Mouse (Mus musculus) limb, embryonic 11.5 days (tissue): ENCODE measurements around the gene Disp1. TPM values are rescaled to one million over a fixed set of nuclear protein-coding genes. Genes with fewer than 3 reads are reported as not detected.

ENCODE experiments used
- ATAC-seq: fragments of 200-750 bp; cut with Nextera tagmentation; 2 replicates; pipeline ENCODE4 v1.8.0; 2017; ENCODE audit warnings: low read depth; ENCODE audit not compliant: insufficient number of reproducible peaks, low FRiP score, low TSS enrichment
- DNase-seq: peaks from one replicate; pipeline ENCODE4 v3.0.0-alpha.2; 2015; ENCODE audit warnings: low spot score
- H3K27ac ChIP-seq: fragments of 300-500 bp; sonication (generic); replicated peaks from 2 replicates; pipeline ENCODE4 v1.5.1; 2014; ENCODE audit warnings: low read depth, mild to moderate bottlenecking, low read length
- H3K27me3 ChIP-seq: fragments of 300-500 bp; sonication (generic); 2 replicates; pipeline ENCODE4 v1.6.1; 2014; ENCODE audit warnings: mild to moderate bottlenecking, low read length, mixed read lengths; ENCODE audit not compliant: control insufficient read depth, insufficient read depth
- H3K36me3 ChIP-seq: fragments of 300-500 bp; sonication (generic); 2 replicates; pipeline ENCODE4 v1.6.1; 2014; ENCODE audit warnings: mild to moderate bottlenecking, low read length, moderate library complexity, mixed read lengths; ENCODE audit not compliant: control insufficient read depth, insufficient read depth
- H3K4me1 ChIP-seq: fragments of 300-500 bp; sonication (generic); 2 replicates; pipeline ENCODE4 v1.6.1; 2014; ENCODE audit warnings: low read length, mixed read lengths; ENCODE audit not compliant: control insufficient read depth, insufficient read depth
- H3K4me2 ChIP-seq: fragments of 300-500 bp; sonication (generic); 2 replicates; pipeline ENCODE4 v1.6.1; 2014; ENCODE audit warnings: low read depth, mild to moderate bottlenecking, moderate library complexity; ENCODE audit not compliant: severe bottlenecking
- H3K4me3 ChIP-seq: fragments of 300-500 bp; sonication (generic); 2 replicates; pipeline ENCODE4 v1.5.1; 2014; ENCODE audit warnings: low read depth, low read length
- H3K9ac ChIP-seq: fragments of 300-500 bp; sonication (generic); 2 replicates; pipeline ENCODE4 v1.6.1; 2014; ENCODE audit warnings: mild to moderate bottlenecking, low read length
- H3K9me3 ChIP-seq: fragments of 300-500 bp; sonication (generic); 2 replicates; pipeline ENCODE4 v1.6.1; 2016; ENCODE audit warnings: low read length; ENCODE audit not compliant: control insufficient read depth
- WGBS: fragments of 180-500 bp; shearing (Covaris S2); extraction: QIAGEN DNeasy Blood & Tissue Kit; methylation state at CpG from one replicate; pipeline ENCODE4 v1.1.7; 2014; 5-methylcytosine and 5-hydroxymethylcytosine counted together
- polyA plus RNA-seq: library from polyadenylated mRNA; unstranded; fragments of >200 nt; fragmentation: Nextera tagmentation; extraction: Ambion mirVana; gene quantifications from 2 replicates; pipeline ENCODE4 v1.2.1, GENCODE M21; 2014

Gene Disp1
- polyA plus RNA-seq, 1 experiment from 2014 or later: 19.3 TPM

- Histone ChIP-seq H3K9me3 (no peaks in the 10 kb centered on the region), H3K36me3 (peaks cover 22% of the 10 kb centered on the region), H3K27ac (no peak overlapping the region), H3K4me3 (no peak overlapping the region), H3K9ac (no peak overlapping the region), H3K4me1 (peaks cover 5% of the 10 kb centered on the region; the same call in 1 of the 2 replicates), H3K27me3 (no peaks in the 10 kb centered on the region), H3K4me2 (no peak overlapping the region)
- 90% methylated on average over 4 of the region's 4 CpGs for WGBS
- DNase-seq: no peak
- ATAC-seq: no peak
These were observed 129.0 kb downstream of the Disp1 start for GRCm38 (mm10) chr1:183092296-183092695.

DNA sequence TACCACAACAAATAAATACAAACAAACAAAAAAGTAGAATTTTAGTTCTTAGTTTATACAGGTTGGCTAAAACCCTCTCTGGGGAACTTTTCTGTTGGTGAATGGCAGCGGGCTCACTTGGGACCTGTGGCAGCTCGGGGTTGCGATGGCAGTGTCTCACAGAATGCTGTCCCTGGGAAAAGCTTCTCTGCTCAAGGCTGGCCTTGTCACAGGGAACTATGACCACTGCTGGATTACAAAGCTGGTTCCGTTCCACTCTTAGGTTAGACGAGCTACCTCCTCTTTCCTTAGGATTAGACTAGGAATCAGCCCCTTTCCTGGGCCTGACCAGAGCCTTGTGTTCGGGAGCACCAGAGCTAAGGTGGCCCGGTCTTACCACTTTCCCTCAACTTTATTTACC, 130.1 kb downstream of the Disp1 start:
- no peak for DNase-seq
- peaks cover 24% of the 10 kb centered on the region for H3K36me3 ChIP-seq
- H3K27me3 ChIP-seq: no peaks in the 10 kb centered on the region
- H3K9me3 ChIP-seq: no peaks in the 10 kb centered on the region
- H3K27ac ChIP-seq: no peak overlapping the region
- H3K4me2 ChIP-seq: no peak overlapping the region
- 94% methylated on average over 7 of the region's 7 CpGs for WGBS
- H3K4me1 ChIP-seq: peaks cover 5% of the 10 kb centered on the region; the same call in 1 of the 2 replicates
- no peak for ATAC-seq
- H3K4me3 ChIP-seq: no peak overlapping the region
- H3K9ac ChIP-seq: no peak overlapping the region

DNA sequence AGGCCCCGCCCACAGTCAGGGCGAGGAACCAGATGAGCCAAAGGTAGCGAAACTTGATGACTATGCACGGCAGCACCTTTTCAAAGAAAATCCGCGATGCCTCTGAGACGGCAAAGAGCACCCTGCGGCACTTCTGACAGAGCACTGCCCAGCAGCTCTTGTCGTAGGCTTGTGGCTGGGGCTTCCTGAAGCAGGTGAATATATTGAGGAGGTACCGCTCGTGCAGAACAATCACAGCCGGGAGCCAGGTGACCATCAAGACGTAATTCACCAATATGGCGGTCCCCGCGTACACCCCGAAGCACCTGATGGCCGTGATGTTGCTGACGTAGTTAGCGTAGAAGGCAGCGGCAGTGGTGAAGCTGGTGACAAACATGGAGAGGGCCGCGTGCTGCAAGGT, 132.7 kb downstream of the Disp1 start:
- Histone ChIP-seq H3K9me3 (no peaks in the 10 kb centered on the region), H3K4me1 (no peaks in the 10 kb centered on the region), H3K4me2 (no peak overlapping the region), H3K27me3 (no peaks in the 10 kb centered on the region), H3K9ac (no peak overlapping the region), H3K4me3 (no peak overlapping the region), H3K27ac (no peak overlapping the region), H3K36me3 (peaks cover 24% of the 10 kb centered on the region)
- ATAC-seq (no peak), DNase-seq (no peak)
- WGBS: 95% methylated on average over 23 of the region's 23 CpGs

GRCm38 (mm10) chr1:183086843-183087242, 134.5 kb downstream of the Disp1 start:
- Histone ChIP-seq H3K27me3 (no peaks in the 10 kb centered on the region), H3K36me3 (peaks cover 24% of the 10 kb centered on the region), H3K4me1 (peaks cover 2% of the 10 kb centered on the region), H3K9me3 (no peaks in the 10 kb centered on the region), H3K27ac (no peak overlapping the region), H3K4me2 (no peak overlapping the region), H3K9ac (no peak overlapping the region), H3K4me3 (no peak overlapping the region)
- DNase-seq (no peak), ATAC-seq (no peak)
- WGBS: 88% methylated on average over 14 of the region's 14 CpGs

DNA sequence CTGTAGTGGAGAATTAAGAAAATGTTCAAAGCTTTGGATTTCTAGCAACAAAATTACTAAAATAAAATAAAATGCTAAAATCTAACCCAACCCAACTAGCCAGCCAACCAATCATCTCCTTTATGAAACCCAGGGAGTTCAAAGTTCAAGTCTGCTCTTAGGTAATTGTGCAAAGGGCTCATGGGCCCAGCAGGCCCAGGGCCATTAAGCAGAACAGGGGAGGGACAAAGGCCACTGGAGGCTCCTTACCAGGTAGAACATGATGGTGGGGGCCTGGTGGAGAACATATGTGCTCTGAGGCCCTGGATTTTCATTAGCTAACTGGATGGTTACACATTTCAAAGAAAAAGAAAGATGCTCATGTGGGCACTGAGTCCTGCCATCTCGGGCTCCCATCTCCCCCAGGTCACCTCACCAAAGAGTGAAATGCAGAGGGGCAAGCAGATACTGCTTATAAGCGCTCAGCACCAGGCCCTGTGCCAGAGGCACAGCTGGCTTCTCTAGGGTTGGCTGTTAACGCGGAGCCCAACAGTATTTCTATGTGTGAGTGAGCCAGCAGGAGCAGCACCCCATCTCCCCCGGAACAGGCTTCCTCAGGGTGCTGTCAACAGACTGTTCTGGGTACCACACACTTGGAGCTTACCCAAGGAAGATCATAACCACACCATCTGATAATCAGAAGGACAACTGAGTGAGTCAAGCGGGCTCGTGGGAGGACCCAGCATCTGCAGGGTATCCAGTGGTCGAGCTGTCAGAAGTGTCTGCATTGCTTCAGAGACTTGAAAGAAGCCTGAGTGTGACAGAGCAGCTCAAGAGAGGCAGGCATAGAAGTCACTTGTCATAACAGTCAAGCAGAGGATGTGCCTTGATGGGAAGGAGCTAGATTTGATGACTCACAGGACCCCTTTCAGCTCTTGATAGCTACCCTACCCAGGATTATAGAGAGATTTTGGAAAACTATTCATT, 137.0 kb downstream of the Disp1 start:
- no peak overlapping the region for H3K4me3 ChIP-seq
- no peaks in the 10 kb centered on the region for H3K27me3 ChIP-seq
- peaks cover 7% of the 10 kb centered on the region for H3K4me1 ChIP-seq
- H3K36me3 ChIP-seq: peaks cover 23% of the 10 kb centered on the region
- WGBS: 87% methylated on average over 8 of the region's 8 CpGs
- no peak overlapping the region for H3K27ac ChIP-seq
- no peak overlapping the region for H3K9ac ChIP-seq
- DNase-seq (no peak), ATAC-seq (no peak)
- H3K4me2 ChIP-seq: no peak overlapping the region
- no peaks in the 10 kb centered on the region for H3K9me3 ChIP-seq

- 86% methylated on average over 4 of the region's 4 CpGs for WGBS
- ATAC-seq: no peak; the same call in 1 of the 2 replicates
- Histone ChIP-seq H3K36me3 (peaks cover 3% of the 10 kb centered on the region; the same call in 1 of the 2 replicates), H3K9me3 (no peaks in the 10 kb centered on the region), H3K4me2 (no peak overlapping the region), H3K27ac (peak overlapping the region; percentile 38; the same call in 1 of the 2 replicates), H3K4me3 (no peak overlapping the region), H3K4me1 (peaks cover 7% of the 10 kb centered on the region), H3K9ac (no peak overlapping the region), H3K27me3 (no peaks in the 10 kb centered on the region)
- DNase-seq: no peak
These were observed 138.9 kb downstream of the Disp1 start for GRCm38 (mm10) chr1:183082436-183082835.

DNA sequence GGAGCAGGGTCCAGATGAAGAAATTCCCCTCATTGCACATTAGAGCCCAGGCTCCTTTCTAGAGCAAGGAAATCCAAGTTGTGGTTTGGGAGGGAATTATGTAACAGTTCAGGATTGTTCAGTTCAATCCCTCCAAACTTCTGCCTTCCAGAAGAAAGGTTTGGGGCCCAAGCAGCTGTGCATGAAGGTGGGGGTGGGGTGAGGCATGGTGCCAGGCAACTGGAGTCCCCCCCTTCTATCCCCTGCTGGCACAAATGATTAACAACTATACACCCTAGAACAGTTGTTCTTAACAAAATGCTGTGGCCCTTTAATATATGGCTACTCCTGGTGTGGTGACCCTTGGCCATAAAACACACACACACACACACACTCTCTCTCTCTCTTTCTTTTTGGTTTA, 140.2 kb downstream of the Disp1 start:
- Histone ChIP-seq H3K4me1 (peaks cover 7% of the 10 kb centered on the region), H3K27me3 (no peaks in the 10 kb centered on the region), H3K9me3 (no peaks in the 10 kb centered on the region), H3K4me3 (no peak overlapping the region), H3K4me2 (no peak overlapping the region), H3K27ac (no peak overlapping the region), H3K9ac (no peak overlapping the region), H3K36me3 (no peaks in the 10 kb centered on the region)
- DNase-seq (no peak), ATAC-seq (no peak)

DNA sequence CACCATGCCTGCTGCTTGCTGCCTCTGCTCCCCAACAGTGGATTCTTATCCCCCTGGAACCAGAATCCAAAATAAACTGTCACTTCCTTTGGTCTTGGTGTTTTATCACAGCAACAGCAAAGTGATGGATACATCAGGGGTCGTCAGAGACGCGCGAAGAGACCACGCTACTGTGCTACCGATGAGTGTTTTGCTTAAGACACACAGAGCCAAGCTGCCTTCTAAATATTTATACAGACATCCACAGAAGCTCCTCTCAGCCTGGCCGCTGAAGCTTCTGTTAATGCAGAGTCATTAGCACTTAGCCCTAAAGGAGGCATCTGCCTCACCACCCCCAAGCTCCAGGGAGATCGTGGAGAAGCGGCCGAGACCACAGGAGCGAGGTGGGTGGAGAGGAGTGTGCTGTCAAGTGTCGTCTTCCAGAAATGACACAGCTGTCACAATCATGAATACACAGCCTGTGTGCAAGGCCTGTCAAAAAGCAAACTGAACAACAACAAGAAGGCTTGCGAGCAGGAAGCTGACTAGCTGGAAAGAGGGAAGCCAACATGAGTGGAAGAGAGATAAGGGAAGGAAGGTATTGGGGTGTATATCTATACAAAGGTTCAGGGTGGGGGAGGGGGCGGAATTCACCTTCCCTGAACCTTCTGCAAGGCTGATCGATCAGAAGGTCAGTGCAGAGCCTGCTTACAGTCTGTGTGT, 146.1 kb downstream of the Disp1 start:
- no peak for DNase-seq
- H3K9me3 ChIP-seq: no peaks in the 10 kb centered on the region
- ATAC-seq: no peak
- H3K27ac ChIP-seq: no peak overlapping the region
- no peak overlapping the region for H3K9ac ChIP-seq
- 63% methylated on average over 15 of the region's 15 CpGs for WGBS
- no peaks in the 10 kb centered on the region for H3K27me3 ChIP-seq
- no peak overlapping the region for H3K4me3 ChIP-seq
- 0 out of 2 replicates have a peak, but pooled peaks cover 4% of the 10 kb centered on the region for H3K4me1 ChIP-seq
- no peak overlapping the region for H3K4me2 ChIP-seq
- H3K36me3 ChIP-seq: no peaks in the 10 kb centered on the region
